Mouse (Mus musculus) kidney, embryonic 15.5 days (tissue): ENCODE results near the gene Tbccd1. TPM values are rescaled to one million over a fixed set of nuclear protein-coding genes. Genes with fewer than 3 reads are reported as not detected.

Source experiments
- ATAC-seq: fragments of 200-750 bp; cut with Nextera tagmentation; replicated peaks from 2 replicates; pipeline ENCODE4 v1.8.0; 2017; ENCODE audit warnings: moderate TSS enrichment; ENCODE audit not compliant: low FRiP score
- H3K27ac ChIP-seq: fragments of 300-500 bp; sonication (generic); 2 replicates; pipeline ENCODE4 v1.5.1; 2015; ENCODE audit warnings: mild to moderate bottlenecking, inconsistent platforms
- H3K27me3 ChIP-seq: fragments of 300-500 bp; sonication (generic); 2 replicates; pipeline ENCODE4 v1.6.1; 2015; ENCODE audit warnings: inconsistent platforms
- H3K36me3 ChIP-seq: fragments of 300-500 bp; sonication (generic); 2 replicates; pipeline ENCODE4 v1.6.1; 2015; ENCODE audit warnings: inconsistent platforms
- H3K4me1 ChIP-seq: fragments of 300-500 bp; sonication (generic); 2 replicates; pipeline ENCODE4 v1.6.1; 2015; ENCODE audit warnings: inconsistent platforms
- H3K4me2 ChIP-seq: fragments of 300-500 bp; sonication (generic); 2 replicates; pipeline ENCODE4 v1.6.1; 2015; ENCODE audit warnings: moderate library complexity, mild to moderate bottlenecking, inconsistent platforms
- H3K4me3 ChIP-seq: fragments of 300-500 bp; sonication (generic); replicated peaks from 2 replicates; pipeline ENCODE4 v1.5.1; 2015; ENCODE audit warnings: mild to moderate bottlenecking, inconsistent platforms
- H3K9ac ChIP-seq: fragments of 300-500 bp; sonication (generic); 2 replicates; pipeline ENCODE4 v1.6.1; 2015; ENCODE audit warnings: mild to moderate bottlenecking, inconsistent platforms
- H3K9me3 ChIP-seq: fragments of 300-500 bp; sonication (generic); replicated peaks from 2 replicates; pipeline ENCODE4 v1.6.1; 2016; ENCODE audit warnings: inconsistent platforms
- WGBS: fragments of 180-500 bp; shearing (Covaris S2); methylation state at CpG from one replicate; pipeline ENCODE4 v1.1.7; 2015; ENCODE audit warnings: mixed read lengths; 5-methylcytosine and 5-hydroxymethylcytosine counted together
- polyA plus RNA-seq: library from polyadenylated mRNA; unstranded; fragments of >200 nt; fragmentation: Nextera tagmentation; extraction: Ambion mirVana; gene quantifications from 2 replicates; pipeline ENCODE4 v1.2.1, GENCODE M21; 2015

Gene Tbccd1
- polyA plus RNA-seq, 1 experiment from 2014 or later, result 34.7 TPM

DNA sequence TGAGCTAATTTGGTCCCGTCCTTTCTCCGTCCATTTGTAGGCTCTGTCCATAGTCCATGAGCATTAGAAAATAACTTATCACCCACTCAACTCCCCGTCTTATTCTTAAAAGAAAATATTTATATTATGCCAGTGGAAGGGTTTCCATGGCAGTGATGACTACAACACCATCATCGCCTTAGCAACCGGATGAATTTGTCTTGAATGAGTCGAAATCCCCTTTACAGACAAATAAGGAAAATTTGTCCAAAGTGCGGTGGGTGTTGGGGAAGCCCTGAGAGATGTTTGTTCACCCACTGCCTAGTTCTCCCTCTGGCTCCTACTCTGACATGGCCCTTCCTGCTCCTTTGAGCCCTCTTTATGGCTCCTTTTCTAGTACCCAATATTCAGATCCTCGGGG, 88.8 kb downstream of the Tbccd1 start:
- no peak for ATAC-seq
- 86% methylated on average over 8 of the region's 8 CpGs for WGBS

DNA sequence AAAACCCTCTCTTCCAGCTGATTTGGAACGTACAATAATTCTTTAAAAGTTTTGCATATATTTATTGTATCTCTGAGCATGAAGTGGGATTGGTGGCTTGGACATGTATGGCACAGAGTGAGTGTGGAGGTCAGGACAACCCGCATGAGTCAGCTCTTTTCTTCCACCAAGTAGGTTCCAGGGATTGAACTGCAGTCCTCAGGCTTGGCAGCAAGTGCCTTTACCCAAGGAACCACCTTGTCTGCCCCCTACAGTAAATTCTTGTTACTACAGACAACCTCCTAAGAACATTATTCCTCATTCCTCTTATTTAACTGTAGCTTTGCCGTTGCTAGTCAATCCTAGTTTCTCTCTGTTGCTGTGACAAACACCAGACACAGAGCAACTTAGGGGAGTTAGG, 90.1 kb downstream of the Tbccd1 start:
- Histone ChIP-seq H3K9ac (no peak overlapping the region), H3K4me1 (no peaks in the 10 kb centered on the region), H3K36me3 (no peaks in the 10 kb centered on the region), H3K9me3 (no peaks in the 10 kb centered on the region), H3K27ac (no peak overlapping the region), H3K4me3 (no peak overlapping the region), H3K4me2 (no peak overlapping the region), H3K27me3 (no peaks in the 10 kb centered on the region)
- 88% methylated on average over 3 of the region's 3 CpGs for WGBS
- ATAC-seq, result no peak

More for the DNA sequence above, 88.8 kb downstream of the Tbccd1 start:
- no peak overlapping the region for H3K4me2 ChIP-seq
- H3K4me3 ChIP-seq, result no peak overlapping the region
- no peak overlapping the region for H3K9ac ChIP-seq
- no peaks in the 10 kb centered on the region for H3K4me1 ChIP-seq
- H3K27me3 ChIP-seq, result no peaks in the 10 kb centered on the region
- no peaks in the 10 kb centered on the region for H3K9me3 ChIP-seq
- no peaks in the 10 kb centered on the region for H3K36me3 ChIP-seq
- no peak overlapping the region for H3K27ac ChIP-seq

- no peaks in the 10 kb centered on the region for H3K27me3 ChIP-seq
- no peak for ATAC-seq
- no peaks in the 10 kb centered on the region for H3K36me3 ChIP-seq
- H3K4me2 ChIP-seq, result no peak overlapping the region
- no peak overlapping the region for H3K9ac ChIP-seq
- no peak overlapping the region for H3K27ac ChIP-seq
- no peaks in the 10 kb centered on the region for H3K9me3 ChIP-seq
- H3K4me3 ChIP-seq, result no peak overlapping the region
- WGBS, result 76% methylated on average over 16 of the region's 16 CpGs
- H3K4me1 ChIP-seq, result no peaks in the 10 kb centered on the region
These were observed 90.7 kb downstream of the Tbccd1 start for GRCm38 (mm10) chr16:22766738-22767211.

GRCm38 (mm10) chr16:22765531-22765930, 91.9 kb downstream of the Tbccd1 start:
- no peak overlapping the region for H3K9ac ChIP-seq
- H3K27ac ChIP-seq, result no peak overlapping the region
- no peak for ATAC-seq
- no peaks in the 10 kb centered on the region for H3K9me3 ChIP-seq
- H3K4me1 ChIP-seq, result no peaks in the 10 kb centered on the region
- 79% methylated on average over 7 of the region's 7 CpGs for WGBS
- no peaks in the 10 kb centered on the region for H3K36me3 ChIP-seq
- H3K4me3 ChIP-seq, result no peak overlapping the region
- no peak overlapping the region for H3K4me2 ChIP-seq
- no peaks in the 10 kb centered on the region for H3K27me3 ChIP-seq

Other genes starting within 250 kb of the Tbccd1 start
- gene Dgkg, start 200.4 kb downstream of the Tbccd1 start, polyA plus RNA-seq, result 0.35 and 1.2 TPM in 2 replicates
- 0.19 and 0.25 TPM in 2 replicates for gene Crygs, start 46.1 kb downstream of the Tbccd1 start, polyA plus RNA-seq
- 118 and 124 TPM in 2 replicates for gene Dnajb11, start 176 bp upstream of the Tbccd1 start, polyA plus RNA-seq
- 10.8 and 32.4 TPM in 2 replicates for gene Ahsg, start 33.6 kb upstream of the Tbccd1 start, polyA plus RNA-seq
- 0.29 and 0.54 TPM in 2 replicates for gene Fetub, start 60.7 kb upstream of the Tbccd1 start, polyA plus RNA-seq
- not detected in 2 replicates for gene Hrg, start 93.4 kb upstream of the Tbccd1 start, polyA plus RNA-seq
- gene Kng2, start 171.8 kb upstream of the Tbccd1 start, polyA plus RNA-seq, result 9.3 and 9.7 TPM in 2 replicates
- 4.8 and 9.2 TPM in 2 replicates for gene Kng1, start 200.2 kb upstream of the Tbccd1 start, polyA plus RNA-seq
- 217 and 225 TPM in 2 replicates for gene Eif4a2, start 249.8 kb upstream of the Tbccd1 start, polyA plus RNA-seq